Comparison of ENCODE assay signal across 8 mouse cellular contexts in genomic region chr3:88530082-88530864, GRCm38 (mm10). TPM values are rescaled to one million over a fixed set of nuclear protein-coding genes. Genes with fewer than 3 reads are reported as not detected.
DNase-seq lines count a peak whose midpoint lies in the region; ATAC-seq and TF ChIP-seq lines count a peak whose summit lies in the region.

No protein-coding gene starts in this region.

- peaks cover 60% of the 10 kb centered on the region for H3K4me1 ChIP-seq in heart, embryonic 11.5 days (ENCODE audit: control insufficient read depth, insufficient read depth, low read length)
- H3K4me1 ChIP-seq in ES-E14 (ENCODE audit: control insufficient read depth in 2 of 2, insufficient read depth in 2 of 2, low read length in 2 of 2, poor library complexity in 1 of 2): peaks cover 6 to 25% of the 10 kb centered on the region in 2 experiments; a peak in 3 of 4 replicates
- H3K4me1 ChIP-seq in hindbrain, embryonic 10.5 days (replicated peaks): peaks cover 73% of the 10 kb centered on the region
- peaks cover 60% of the 10 kb centered on the region for H3K4me1 ChIP-seq in midbrain, embryonic 12.5 days

- intact Hi-C loops in heart, postnatal 25 days (cut with DNase I): no loop called here

- H3K9ac ChIP-seq in heart, embryonic 11.5 days (ENCODE audit: low read depth, low read length): peak overlapping the region; percentile 98
- H3K9ac ChIP-seq in ES-E14 (ENCODE audit: insufficient read depth, low read depth, low read length, poor library complexity, severe bottlenecking): peak overlapping the region; percentile 41; the same call in 1 of the 2 replicates
- H3K9ac ChIP-seq in midbrain, embryonic 12.5 days (replicated peaks): peak overlapping the region; percentile 100

- WGBS in heart, embryonic 11.5 days (ENCODE audit: insufficient replicate concordance): 23% methylated on average over 11 of the region's 11 CpGs
- 9% methylated on average over 11 of the region's 11 CpGs for WGBS in hindbrain, embryonic 10.5 days
- WGBS in midbrain, embryonic 12.5 days: 4% methylated on average over 11 of the region's 11 CpGs

- H3K27ac ChIP-seq in heart, embryonic 11.5 days (ENCODE audit: low read depth, low read length): peak overlapping the region; percentile 95
- H3K27ac ChIP-seq in ES-E14 (ENCODE audit: insufficient read depth, low read depth, low read length, poor library complexity, severe bottlenecking): peak overlapping the region; percentile 95; the same call in 1 of the 2 replicates
- peak overlapping the region; percentile 100 for H3K27ac ChIP-seq in hindbrain, embryonic 10.5 days
- H3K27ac ChIP-seq in midbrain, embryonic 12.5 days (replicated peaks): peak overlapping the region; percentile 99

- no peaks in the 10 kb centered on the region for H3K9me3 ChIP-seq in heart, embryonic 11.5 days (replicated peaks; ENCODE audit: control insufficient read depth, low read length)
- no peaks in the 10 kb centered on the region for H3K9me3 ChIP-seq in ES-E14 (ENCODE audit: control insufficient read depth, insufficient read depth, low read depth, low read length)
- no peaks in the 10 kb centered on the region for H3K9me3 ChIP-seq in hindbrain, embryonic 10.5 days
- no peaks in the 10 kb centered on the region for H3K9me3 ChIP-seq in midbrain, embryonic 12.5 days

- in situ Hi-C loops in ES-E14 (cut with MboI; ENCODE audit: low sequenced_read_pairs in 2 of 2, unreplicated experiment in 2 of 2): no loop called here

- peak overlapping the region; percentile 85 for H3K4me2 ChIP-seq in heart, embryonic 11.5 days
- H3K4me2 ChIP-seq in midbrain, embryonic 12.5 days (replicated peaks): peak overlapping the region; percentile 95

- 0 out of 2 replicates have a peak, but pooled peaks cover under 1% of the 10 kb centered on the region for H3K36me3 ChIP-seq in heart, embryonic 11.5 days (ENCODE audit: control insufficient read depth, insufficient read depth, low read length)
- peaks cover 5% of the 10 kb centered on the region for H3K36me3 ChIP-seq in ES-E14 (ENCODE audit: control insufficient read depth, insufficient read depth, low read length, poor library complexity, severe bottlenecking)
- H3K36me3 ChIP-seq in hindbrain, embryonic 10.5 days: peaks cover 22% of the 10 kb centered on the region
- H3K36me3 ChIP-seq in midbrain, embryonic 12.5 days: peaks cover 1% of the 10 kb centered on the region

- no peak for DNase-seq in heart, postnatal 25 days (ENCODE audit: low spot score)
- DNase-seq in ES-E14 (ENCODE audit: low read depth, low spot score): peak; percentile 81
- DNase-seq in hindbrain, embryonic 10.5 days (ENCODE audit: low spot score): peak; percentile 52
- DNase-seq in urinary bladder, postnatal 14 days (ENCODE audit: low spot score): no peak
- DNase-seq in gastrocnemius, postnatal 10 days: no peak
- no peak for DNase-seq in layer of hippocampus, adult 8-10 months (ENCODE audit: low spot score in 2 of 2)

- H3K4me3 ChIP-seq in heart, embryonic 11.5 days (ENCODE audit: low read depth, low read length): peak overlapping the region; percentile 70
- peak overlapping the region; percentile 95 to 96 for H3K4me3 ChIP-seq in ES-E14 (ENCODE audit: insufficient read depth in 1 of 2, low read depth in 1 of 2, low read length in 2 of 2, poor library complexity in 1 of 2, severe bottlenecking in 1 of 2)
- peak overlapping the region; percentile 96 for H3K4me3 ChIP-seq in hindbrain, embryonic 10.5 days
- peak overlapping the region; percentile 96 for H3K4me3 ChIP-seq in midbrain, embryonic 12.5 days

- ATAC-seq in heart, embryonic 11.5 days (replicated peaks; ENCODE audit: insufficient number of reproducible peaks, low FRiP score, low TSS enrichment): no peak
- no peak for ATAC-seq in midbrain, embryonic 12.5 days (ENCODE audit: low FRiP score, low read depth)

- H3K27me3 ChIP-seq in heart, embryonic 11.5 days (ENCODE audit: control insufficient read depth, insufficient read depth, low read length): no peaks in the 10 kb centered on the region
- H3K27me3 ChIP-seq in hindbrain, embryonic 10.5 days (ENCODE audit: insufficient read depth, poor library complexity, severe bottlenecking): no peaks in the 10 kb centered on the region
- no peaks in the 10 kb centered on the region for H3K27me3 ChIP-seq in midbrain, embryonic 12.5 days

TF ChIP-seq in ES-E14, 5 proteins besides CTCF, POLR2A, EP300 and RAD21:
- TF ChIP-seq MAFK (IDR thresholded peaks at IDR 0.05; ENCODE audit: insufficient read depth, low read depth, low read length): no peak
- TF ChIP-seq HCFC1 (IDR thresholded peaks at IDR 0.05; ENCODE audit: borderline replicate concordance, insufficient read depth, low read length): no peak
- no peak for TF ChIP-seq ZNF384 (IDR thresholded peaks at IDR 0.05; ENCODE audit: low read depth, low read length)
- no peak for TF ChIP-seq CHD2 (IDR thresholded peaks at IDR 0.05; ENCODE audit: low read depth, low read length)
- no peak for TF ChIP-seq ZC3H11A (IDR thresholded peaks at IDR 0.05; ENCODE audit: borderline replicate concordance, low read depth, low read length)

RNA-seq across cellular contexts. Expression of gene Mex3a, which starts 1.9 kb away (rescaled TPM):
- polyA plus RNA-seq in heart, embryonic 11.5 days (2014; fragmentation: Nextera tagmentation; extraction: Ambion mirVana): 16.5 and 16.9 TPM in 2 replicates
- total RNA-seq in heart, postnatal 25 days (2021): under 1 TPM; 0.39 to 0.61 TPM
- 24.9 and 29.8 TPM in 2 replicates for total RNA-seq in ES-E14 (2012; rRNA removed)
- 30.7 and 31.0 TPM in 2 replicates for polyA plus RNA-seq in hindbrain, embryonic 10.5 days (2016; fragmentation: Nextera tagmentation; extraction: Ambion mirVana)
- polyA plus RNA-seq in midbrain, embryonic 12.5 days (2016; fragmentation: Nextera tagmentation; extraction: Ambion mirVana): 47.8 and 49.9 TPM in 2 replicates
- 1 to 10 TPM; 3.0 to 6.3 TPM for total RNA-seq in gastrocnemius, postnatal 10 days (2021)
- 1 to 10 TPM; 2.4 to 2.8 (median 2.6) TPM for total RNA-seq in layer of hippocampus, adult 8-10 months (2022)

RNA-seq across cellular contexts. Expression of gene Rab25, which starts 17.8 kb away (rescaled TPM):
- 0.21 TPM in 1 of 2 replicates, not detected in the other for polyA plus RNA-seq in heart, embryonic 11.5 days (2014; fragmentation: Nextera tagmentation; extraction: Ambion mirVana)
- total RNA-seq in heart, postnatal 25 days (2021): not detected
- 2.1 and 4.0 TPM in 2 replicates for total RNA-seq in ES-E14 (2012; rRNA removed)
- 2.1 and 2.9 TPM in 2 replicates for polyA plus RNA-seq in hindbrain, embryonic 10.5 days (2016; fragmentation: Nextera tagmentation; extraction: Ambion mirVana)
- polyA plus RNA-seq in midbrain, embryonic 12.5 days (2016; fragmentation: Nextera tagmentation; extraction: Ambion mirVana): 0.21 and 0.47 TPM in 2 replicates
- total RNA-seq in gastrocnemius, postnatal 10 days (2021): not detected
- total RNA-seq in layer of hippocampus, adult 8-10 months (2022): 1 to 10 TPM in 1 of 4 experiments, not detected in 3; 1.5 TPM

RNA-seq across cellular contexts. Expression of gene Lmna, which starts 20.5 kb away (rescaled TPM):
- polyA plus RNA-seq in heart, embryonic 11.5 days (2014; fragmentation: Nextera tagmentation; extraction: Ambion mirVana): 78.2 and 82.0 TPM in 2 replicates
- 100 to 1,000 TPM; 121 to 132 TPM for total RNA-seq in heart, postnatal 25 days (2021)
- 80.1 and 121 TPM in 2 replicates for total RNA-seq in ES-E14 (2012; rRNA removed)
- 13.4 and 24.0 TPM in 2 replicates for polyA plus RNA-seq in hindbrain, embryonic 10.5 days (2016; fragmentation: Nextera tagmentation; extraction: Ambion mirVana)
- 34.3 and 42.8 TPM in 2 replicates for polyA plus RNA-seq in midbrain, embryonic 12.5 days (2016; fragmentation: Nextera tagmentation; extraction: Ambion mirVana)
- 100 to 1,000 TPM; 189 to 213 TPM for total RNA-seq in gastrocnemius, postnatal 10 days (2021)
- 10 to 100 TPM; 38.0 to 45.6 (median 40.2) TPM for total RNA-seq in layer of hippocampus, adult 8-10 months (2022)

RNA-seq across cellular contexts. Expression of gene Lamtor2, which starts 22.6 kb away (rescaled TPM):
- 86.9 and 110 TPM in 2 replicates for polyA plus RNA-seq in heart, embryonic 11.5 days (2014; fragmentation: Nextera tagmentation; extraction: Ambion mirVana)
- total RNA-seq in heart, postnatal 25 days (2021): 10 to 100 TPM; 84.2 to 92.5 TPM
- total RNA-seq in ES-E14 (2012; rRNA removed): 108 and 112 TPM in 2 replicates
- polyA plus RNA-seq in hindbrain, embryonic 10.5 days (2016; fragmentation: Nextera tagmentation; extraction: Ambion mirVana): 173 and 180 TPM in 2 replicates
- polyA plus RNA-seq in midbrain, embryonic 12.5 days (2016; fragmentation: Nextera tagmentation; extraction: Ambion mirVana): 137 and 152 TPM in 2 replicates
- total RNA-seq in gastrocnemius, postnatal 10 days (2021): 10 to 100 TPM; 75.4 to 81.8 TPM
- total RNA-seq in layer of hippocampus, adult 8-10 months (2022): 100 to 1,000 TPM in 3 of 4 experiments, 10 to 100 TPM in 1; 89.2 to 111 (median 106) TPM

RNA-seq across cellular contexts. Expression of gene Ubqln4, which starts 23.3 kb away (rescaled TPM):
- 48.8 and 49.5 TPM in 2 replicates for polyA plus RNA-seq in heart, embryonic 11.5 days (2014; fragmentation: Nextera tagmentation; extraction: Ambion mirVana)
- 10 to 100 TPM; 67.4 to 71.2 TPM for total RNA-seq in heart, postnatal 25 days (2021)
- 103 and 135 TPM in 2 replicates for total RNA-seq in ES-E14 (2012; rRNA removed)
- polyA plus RNA-seq in hindbrain, embryonic 10.5 days (2016; fragmentation: Nextera tagmentation; extraction: Ambion mirVana): 69.0 and 72.5 TPM in 2 replicates
- 64.7 and 71.2 TPM in 2 replicates for polyA plus RNA-seq in midbrain, embryonic 12.5 days (2016; fragmentation: Nextera tagmentation; extraction: Ambion mirVana)
- 10 to 100 TPM; 45.1 to 52.2 TPM for total RNA-seq in gastrocnemius, postnatal 10 days (2021)
- 100 to 1,000 TPM in 2 of 4 experiments, 10 to 100 TPM in 2; 96.1 to 118 (median 107) TPM for total RNA-seq in layer of hippocampus, adult 8-10 months (2022)

Comparison
In these comparisons a context has a peak if more than half of its experiments do, and no peak if none do; other contexts are left out.
1. H3K9ac ChIP-seq: peak in every context shown above with its lines; median percentile 100 in midbrain, embryonic 12.5 days; 98 in heart, embryonic 11.5 days; 41 in ES-E14.
2. DNase-seq: peak in ES-E14 (single experiment) and hindbrain, embryonic 10.5 days (single experiment); none in heart, postnatal 25 days (single experiment), urinary bladder, postnatal 14 days (single experiment), gastrocnemius, postnatal 10 days (single experiment) and layer of hippocampus, adult 8-10 months (0 of 2).
3. Peak in every context shown above with its lines, with median percentiles within 50 percentile points of each other: H3K27ac ChIP-seq and H3K4me3 ChIP-seq.